Mouse (Mus musculus): ENCODE data around the gene Chchd2. TPM values are rescaled to one million over a fixed set of nuclear protein-coding genes. Genes with fewer than 3 reads are reported as not detected.

Gene Chchd2
- polyA plus RNA-seq, 1 experiment from 2014 or later, result 1,237 TPM

- Histone ChIP-seq H3K36me3 (ENCODE audit: control insufficient read depth, insufficient read depth, low read length) (peaks cover 20% of the 10 kb centered on the region), H3K4me1 (ENCODE audit: control insufficient read depth, insufficient read depth, low read length) (peaks cover 6% of the 10 kb centered on the region; the same call in 1 of the 2 replicates), H3K27me3 (replicated peaks; ENCODE audit: control insufficient read depth, insufficient read depth, low read length) (no peaks in the 10 kb centered on the region), H3K4me3 (ENCODE audit: low read depth, low read length) (no peak overlapping the region), H3K4me2 (ENCODE audit: low read length) (no peak overlapping the region), H3K27ac (ENCODE audit: low read depth, low read length) (no peak overlapping the region), H3K9me3 (replicated peaks; ENCODE audit: control insufficient read depth, low read length) (no peaks in the 10 kb centered on the region), H3K9ac (ENCODE audit: low read length) (no peak overlapping the region)
- WGBS, result 98% methylated on average over 5 of the region's 5 CpGs
- DNase-seq (ENCODE audit: low spot score), result no peak
- ATAC-seq, result no peak
Observed at GRCm38 (mm10) chr5:129844848-129845247, 42.4 kb downstream of the Chchd2 start.

Other genes starting within 250 kb of the Chchd2 start
- gene Zfp11, start 217.4 kb downstream of the Chchd2 start, polyA plus RNA-seq (2014; fragmentation: Nextera tagmentation; extraction: Ambion mirVana), result 5.3 and 7.8 TPM in 2 replicates
- gene Sept14, start 179.0 kb downstream of the Chchd2 start, polyA plus RNA-seq (2014; fragmentation: Nextera tagmentation; extraction: Ambion mirVana), result not detected in 2 replicates
- gene Mrps17, start 172.0 kb downstream of the Chchd2 start, polyA plus RNA-seq (2014; fragmentation: Nextera tagmentation; extraction: Ambion mirVana), result 231 and 240 TPM in 2 replicates
- gene Nipsnap2, start 162.4 kb downstream of the Chchd2 start, polyA plus RNA-seq (2014; fragmentation: Nextera tagmentation; extraction: Ambion mirVana), result 78.9 and 79.4 TPM in 2 replicates
- gene Psph, start 100.0 kb downstream of the Chchd2 start, polyA plus RNA-seq (2014; fragmentation: Nextera tagmentation; extraction: Ambion mirVana), result 47.2 and 61.2 TPM in 2 replicates
- gene Sumf2, start 40.5 kb downstream of the Chchd2 start, polyA plus RNA-seq (2014; fragmentation: Nextera tagmentation; extraction: Ambion mirVana), result 22.1 and 25.9 TPM in 2 replicates
- gene Zbed5, start 8.3 kb upstream of the Chchd2 start, polyA plus RNA-seq (2014; fragmentation: Nextera tagmentation; extraction: Ambion mirVana), result 14.9 and 22.3 TPM in 2 replicates
- 0.09 and 0.11 TPM in 2 replicates for gene Phkg1, start 11.1 kb upstream of the Chchd2 start, polyA plus RNA-seq (2014; fragmentation: Nextera tagmentation; extraction: Ambion mirVana)
- 3.8 and 5.6 TPM in 2 replicates for gene Nupr1l, start 21.1 kb upstream of the Chchd2 start, polyA plus RNA-seq (2014; fragmentation: Nextera tagmentation; extraction: Ambion mirVana)
- 21.1 and 28.5 TPM in 2 replicates for gene Vkorc1l1, start 54.5 kb upstream of the Chchd2 start, polyA plus RNA-seq (2014; fragmentation: Nextera tagmentation; extraction: Ambion mirVana)
- gene Gusb, start 115.6 kb upstream of the Chchd2 start, polyA plus RNA-seq (2014; fragmentation: Nextera tagmentation; extraction: Ambion mirVana), result 20.7 and 21.4 TPM in 2 replicates
- 36.9 and 38.2 TPM in 2 replicates for gene Asl, start 141.8 kb upstream of the Chchd2 start, polyA plus RNA-seq (2014; fragmentation: Nextera tagmentation; extraction: Ambion mirVana)
- gene Crcp, start 141.8 kb upstream of the Chchd2 start, polyA plus RNA-seq (2014; fragmentation: Nextera tagmentation; extraction: Ambion mirVana), result 50.7 and 51.2 TPM in 2 replicates
- 57.1 and 61.4 TPM in 2 replicates for gene Tpst1, start 185.9 kb upstream of the Chchd2 start, polyA plus RNA-seq (2014; fragmentation: Nextera tagmentation; extraction: Ambion mirVana)